Mouse (Mus musculus): Measurements from ENCODE around the gene Vash2. TPM values are rescaled to one million over a fixed set of nuclear protein-coding genes. Genes with fewer than 3 reads are reported as not detected.

Vash2 gene
- total and polyA plus RNA-seq, 3 experiments, result 0.04 to 0.17 (median 0.16) TPM

- peaks cover 0 to 6% of the 10 kb centered on the region in 2 experiments; a peak in 1 of 4 replicates for H3K4me1 ChIP-seq (ENCODE audit: control insufficient read depth in 1 of 2, insufficient read depth in 2 of 2)
- no peaks in the 10 kb centered on the region for H3K79me2 ChIP-seq (replicated peaks; ENCODE audit: control insufficient read depth, extremely low read depth, insufficient read depth, poor library complexity, severe bottlenecking)
- H3K27me3 ChIP-seq (replicated peaks), result no peaks in the 10 kb centered on the region
- no peak overlapping the region for H3K27ac ChIP-seq (ENCODE audit: insufficient read depth, low read depth)
- no peak overlapping the region for H3K4me2 ChIP-seq (ENCODE audit: insufficient read depth, low read depth, poor library complexity, severe bottlenecking)
- no peak for DNase-seq (ENCODE audit: extremely low read depth)
- dilution Hi-C loops (cut with MboI; ENCODE audit: extremely low pct_ligation_motif_present, extremely low pct_unique_long_range_greater_than_20kb, low sequenced_read_pairs) (no loop called here), in situ Hi-C loops (cut with MboI; ENCODE audit: low pct_ligation_motif_present, low pct_unique_long_range_greater_than_20kb, low sequenced_read_pairs) (no loop called here)
- H3K9ac ChIP-seq (ENCODE audit: insufficient read depth, low read depth), result no peak overlapping the region
- H3K9me3 ChIP-seq (replicated peaks; ENCODE audit: low read length), result no peaks in the 10 kb centered on the region
- TF ChIP-seq MAZ (IDR thresholded peaks at IDR 0.05; ENCODE audit: low read depth, low read length) (no peak), JUN (IDR thresholded peaks at IDR 0.05; ENCODE audit: insufficient read depth, low read depth, low read length) (no peak), SMC3 (IDR thresholded peaks at IDR 0.05; ENCODE audit: low read depth, low read length) (no peak), GABPA (IDR thresholded peaks at IDR 0.05; ENCODE audit: insufficient replicate concordance, low read depth, low read length) (no peak), MAX (IDR thresholded peaks at IDR 0.05; ENCODE audit: low read length) (no peak), NELFE (IDR thresholded peaks at IDR 0.05; ENCODE audit: low read depth, low read length) (no peak), USF1 (IDR thresholded peaks at IDR 0.05; ENCODE audit: low read depth, low read length) (no peak), ELF1 (IDR thresholded peaks at IDR 0.05; ENCODE audit: low read depth, low read length) (no peak), TBP (conservative IDR thresholded peaks at IDR 0.05; ENCODE audit: low read depth, low read length) (no peak), MEF2A (IDR thresholded peaks at IDR 0.05; ENCODE audit: borderline replicate concordance, low read depth, low read length) (no peak), NRF1 (IDR thresholded peaks at IDR 0.05; ENCODE audit: low read depth, low read length) (no peak), USF2 (conservative IDR thresholded peaks at IDR 0.05; ENCODE audit: low read depth, low read length) (no peak), EP300 (IDR thresholded peaks at IDR 0.05; ENCODE audit: low read length) (no peak), UBTF (IDR thresholded peaks at IDR 0.05; ENCODE audit: low read depth, low read length) (no peak), HCFC1 (IDR thresholded peaks at IDR 0.05; ENCODE audit: low read depth, low read length) (no peak), TCF12 (IDR thresholded peaks at IDR 0.05; ENCODE audit: low read depth, low read length) (no peak), MAFK (IDR thresholded peaks at IDR 0.05; ENCODE audit: insufficient replicate concordance, low read length) (no peak), RCOR1 (conservative IDR thresholded peaks at IDR 0.05; ENCODE audit: low read depth, low read length) (no peak), MYC (IDR thresholded peaks at IDR 0.05; ENCODE audit: low read depth, low read length) (no peak)
- H3K36me3 ChIP-seq (replicated peaks in 1 of 2; ENCODE audit: control insufficient read depth in 1 of 2, insufficient read depth in 1 of 2, low read length in 1 of 2), result peaks cover 19 to 65% of the 10 kb centered on the region in 2 experiments
- H3K4me3 ChIP-seq (replicated peaks in 1 of 3; ENCODE audit: low read depth in 2 of 3, low read length in 2 of 3, poor library complexity in 1 of 3), result no peak overlapping the region
Measured at GRCm38 (mm10) chr1:190898186-190898585, 80.9 kb downstream of the Vash2 start.

Other genes starting within 250 kb of the Vash2 start
- 12.5 and 14.0 TPM in 2 replicates for gene Rps6kc1, start 67.5 kb downstream of the Vash2 start, total RNA-seq (2012; rRNA removed)
- gene Rps6kc1, start 67.5 kb downstream of the Vash2 start, total RNA-seq (2014; rRNA removed), result 7.2 and 7.8 TPM in 2 replicates
- gene Rps6kc1, start 67.5 kb downstream of the Vash2 start, polyA plus RNA-seq (2012; ENCODE audit: insufficient read length, low read depth), result 16.0 and 18.0 TPM in 2 replicates
- 24.4 and 25.3 TPM in 2 replicates for gene Angel2, start 54.2 kb downstream of the Vash2 start, total RNA-seq (2012; rRNA removed)
- gene Angel2, start 54.2 kb downstream of the Vash2 start, total RNA-seq (2014; rRNA removed), result 49.9 and 53.6 TPM in 2 replicates
- gene Angel2, start 54.2 kb downstream of the Vash2 start, polyA plus RNA-seq (2012; ENCODE audit: insufficient read length, low read depth), result 34.2 and 34.8 TPM in 2 replicates
- 40.0 and 47.9 TPM in 2 replicates for gene Flvcr1, start 46.9 kb upstream of the Vash2 start, total RNA-seq (2012; rRNA removed)
- 86.8 and 93.8 TPM in 2 replicates for gene Flvcr1, start 46.9 kb upstream of the Vash2 start, total RNA-seq (2014; rRNA removed)
- gene Flvcr1, start 46.9 kb upstream of the Vash2 start, polyA plus RNA-seq (2012; ENCODE audit: insufficient read length, low read depth), result 35.9 and 37.5 TPM in 2 replicates
- gene Spata45, start 57.3 kb upstream of the Vash2 start, total RNA-seq (2012; rRNA removed), result not detected in 2 replicates
- gene Spata45, start 57.3 kb upstream of the Vash2 start, total RNA-seq (2014; rRNA removed), result not detected in 2 replicates
- 0.76 TPM in 1 of 2 replicates, not detected in the other for gene Spata45, start 57.3 kb upstream of the Vash2 start, polyA plus RNA-seq (2012; ENCODE audit: insufficient read length, low read depth)
- 12.9 TPM in 2 replicates for gene Tatdn3, start 83.6 kb upstream of the Vash2 start, total RNA-seq (2012; rRNA removed)
- 17.2 and 17.3 TPM in 2 replicates for gene Tatdn3, start 83.6 kb upstream of the Vash2 start, total RNA-seq (2014; rRNA removed)
- gene Tatdn3, start 83.6 kb upstream of the Vash2 start, polyA plus RNA-seq (2012; ENCODE audit: insufficient read length, low read depth), result 11.3 and 12.7 TPM in 2 replicates
- 17.4 and 17.9 TPM in 2 replicates for gene Nsl1, start 83.7 kb upstream of the Vash2 start, total RNA-seq (2012; rRNA removed)
- gene Nsl1, start 83.7 kb upstream of the Vash2 start, total RNA-seq (2014; rRNA removed), result 24.9 and 27.1 TPM in 2 replicates
- 16.0 and 20.0 TPM in 2 replicates for gene Nsl1, start 83.7 kb upstream of the Vash2 start, polyA plus RNA-seq (2012; ENCODE audit: insufficient read length, low read depth)
- gene Batf3, start 118.6 kb upstream of the Vash2 start, total RNA-seq (2012; rRNA removed), result 38.7 and 50.4 TPM in 2 replicates
- gene Batf3, start 118.6 kb upstream of the Vash2 start, total RNA-seq (2014; rRNA removed), result 33.0 and 44.7 TPM in 2 replicates
- 42.5 and 48.1 TPM in 2 replicates for gene Batf3, start 118.6 kb upstream of the Vash2 start, polyA plus RNA-seq (2012; ENCODE audit: insufficient read length, low read depth)
- not detected in 2 replicates for gene Fam71a, start 185.5 kb upstream of the Vash2 start, total RNA-seq (2012; rRNA removed)
- not detected in 2 replicates for gene Fam71a, start 185.5 kb upstream of the Vash2 start, total RNA-seq (2014; rRNA removed)
- not detected in 2 replicates for gene Fam71a, start 185.5 kb upstream of the Vash2 start, polyA plus RNA-seq (2012; ENCODE audit: insufficient read length, low read depth)
- gene Atf3, start 238.7 kb upstream of the Vash2 start, total RNA-seq (2012; rRNA removed), result 13.7 and 32.9 TPM in 2 replicates
- gene Atf3, start 238.7 kb upstream of the Vash2 start, total RNA-seq (2014; rRNA removed), result 39.7 and 41.5 TPM in 2 replicates
- 25.1 and 28.9 TPM in 2 replicates for gene Atf3, start 238.7 kb upstream of the Vash2 start, polyA plus RNA-seq (2012; ENCODE audit: insufficient read length, low read depth)